Mouse (Mus musculus) CD4-positive naive resting alpha-beta T cell, adult 76 days (primary cell): ENCODE data around the gene Aifm1. TPM values are rescaled to one million over a fixed set of nuclear protein-coding genes. Genes with fewer than 3 reads are reported as not detected.

Experiments
- total RNA-seq: library from RNA; stranded (reverse); gene quantifications from one replicate; pipeline ENCODE4 v1.2.4, GENCODE M21; 2023

Gene Aifm1
- 20.3 TPM for total RNA-seq

DNA sequence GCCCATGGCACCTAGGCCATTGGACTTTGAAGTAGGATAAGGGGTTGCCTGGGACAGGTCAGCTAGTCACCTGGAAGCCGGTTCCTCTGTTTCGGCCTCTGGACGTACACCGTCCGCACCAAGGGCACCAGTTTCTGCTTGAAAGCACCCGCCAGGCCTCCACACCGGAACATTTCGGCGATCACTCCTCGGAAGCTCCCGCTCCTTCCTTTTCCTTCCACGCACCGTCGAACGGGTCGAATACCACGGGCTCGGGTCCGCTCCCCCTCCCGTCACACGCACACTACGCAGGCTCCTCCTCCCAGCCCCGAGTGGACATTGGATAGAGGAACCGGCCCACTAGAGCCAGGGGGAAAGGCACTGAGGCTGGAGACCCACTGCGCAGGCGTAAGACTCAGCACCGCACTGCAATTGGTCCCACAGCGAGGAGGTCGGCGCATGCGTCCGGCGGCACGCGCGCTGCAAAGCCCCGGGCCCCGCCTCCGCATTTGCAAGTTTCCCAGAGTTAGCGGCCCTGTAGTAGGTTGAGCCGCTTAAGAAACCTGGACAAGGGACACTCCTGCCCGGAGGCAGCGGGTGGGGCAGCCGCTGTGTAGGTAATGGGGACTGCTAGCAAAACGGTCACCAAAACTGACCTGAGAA, at the start of gene Aifm1:
Gene Aifm1, minus strand, starts transcription at position 398 of the 642 bp plus-strand sequence.

GRCm38 (mm10) chrX:48518808-48519548, 5.6 kb upstream of the Aifm1 start, which contains the start of gene Rab33a:
Rab33a (plus strand) TSS chrX:48519285.

GRCm38 (mm10) chrX:48462754-48463507, 50.4 kb downstream of the Aifm1 start, which contains the start of gene Elf4:
Elf4 (minus strand) TSS chrX:48463132.

Other genes with a start within 250 kb of the Aifm1 start
- 11.5 TPM for gene Bcorl1, start 172.2 kb downstream of the Aifm1 start, total RNA-seq
- gene Elf4, start 50.4 kb downstream of the Aifm1 start, total RNA-seq, result 100 TPM
- not detected for gene Rab33a, start 5.7 kb upstream of the Aifm1 start, total RNA-seq
- 34.2 TPM for gene Zfp280c, start 80.9 kb upstream of the Aifm1 start, total RNA-seq
- 6.2 TPM for gene Slc25a14, start 109.8 kb upstream of the Aifm1 start, total RNA-seq
- not detected for gene Gpr119, start 160.9 kb upstream of the Aifm1 start, total RNA-seq
- gene Rbmx2, start 181.4 kb upstream of the Aifm1 start, total RNA-seq, result 10.0 TPM